Mouse (Mus musculus): ENCODE measurements around the gene Smug1.
A peak's percentile ranks its signal among the peaks of the same experiment; 100 is the strongest.

Gene Smug1

DNA sequence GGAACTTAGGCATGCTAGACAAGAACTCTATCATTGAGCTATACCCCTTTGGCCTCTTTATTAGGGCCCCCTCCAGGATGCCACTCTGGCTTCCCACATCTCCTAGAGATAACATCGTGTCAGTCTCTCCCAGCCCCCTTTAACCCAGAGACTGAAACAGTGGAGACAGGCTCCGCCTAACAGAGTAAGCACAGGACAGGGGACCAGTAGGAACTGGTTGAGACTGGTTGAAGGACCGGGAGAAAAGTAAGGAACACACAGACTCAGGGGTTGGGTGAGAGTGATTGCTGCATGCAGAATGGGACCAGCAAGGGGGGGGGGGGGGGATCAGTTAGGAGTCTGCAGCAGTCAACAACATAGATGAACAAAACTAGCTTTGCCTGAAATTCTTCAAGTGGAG, 22.7 kb downstream of the Smug1 start:
- no peak for DNase-seq

- DNase-seq = no peak
These were observed 31.4 kb downstream of the Smug1 start for GRCm38 (mm10) chr15:103135431-103135947.

- no peak for DNase-seq
These were observed 32.4 kb downstream of the Smug1 start for GRCm38 (mm10) chr15:103134277-103135086.

- DNase-seq = no peak
These were observed 33.1 kb downstream of the Smug1 start for GRCm38 (mm10) chr15:103133761-103134160.

GRCm38 (mm10) chr15:103130729-103131128, 36.2 kb downstream of the Smug1 start:
- no peak for DNase-seq

- DNase-seq = no peak
These were observed 37.6 kb downstream of the Smug1 start for GRCm38 (mm10) chr15:103129289-103129688.

GRCm38 (mm10) chr15:103128056-103128833, 38.6 kb downstream of the Smug1 start:
- DNase-seq = no peak

DNA sequence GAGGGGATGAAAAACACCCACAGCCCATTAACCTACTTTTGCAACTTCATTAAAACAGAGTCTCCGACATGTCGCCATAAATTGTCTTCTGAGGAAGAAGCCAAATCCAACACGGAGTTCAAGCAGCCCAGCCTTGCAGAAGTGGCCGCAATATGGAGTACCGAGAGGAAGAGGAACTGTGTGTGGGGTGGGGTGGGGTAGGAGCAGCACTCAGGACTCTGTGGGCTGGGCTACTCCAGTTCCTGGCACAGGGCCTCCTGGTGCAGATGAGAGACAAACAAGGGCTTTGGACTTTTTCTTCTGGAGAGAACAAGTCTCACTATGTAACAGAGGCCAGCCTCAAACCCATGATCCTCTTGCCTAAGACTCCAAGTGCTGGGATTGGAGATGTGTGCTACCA, 40.9 kb downstream of the Smug1 start:
- no peak for DNase-seq

DNA sequence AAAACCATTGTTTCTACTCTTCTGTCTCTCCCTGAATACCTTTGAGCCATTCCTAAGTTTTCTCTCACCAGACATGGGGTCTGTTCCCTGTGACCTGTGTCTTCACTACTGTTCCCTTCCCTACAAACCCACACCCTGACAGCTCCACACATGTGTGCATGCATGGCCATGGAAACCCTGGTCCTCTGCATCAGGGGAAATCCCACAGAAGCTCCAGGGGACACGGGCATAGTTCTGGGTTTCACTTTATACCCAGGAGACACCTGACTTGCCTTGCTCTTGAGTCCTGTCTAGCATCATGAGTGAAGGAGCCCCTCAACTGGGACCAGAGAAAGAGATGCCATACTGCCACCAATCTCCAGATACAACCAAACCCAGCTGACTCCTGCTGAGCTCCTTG, 42.6 kb downstream of the Smug1 start:
- DNase-seq = no peak

- DNase-seq = no peak
These were observed 43.5 kb downstream of the Smug1 start for GRCm38 (mm10) chr15:103123343-103123742.

DNA sequence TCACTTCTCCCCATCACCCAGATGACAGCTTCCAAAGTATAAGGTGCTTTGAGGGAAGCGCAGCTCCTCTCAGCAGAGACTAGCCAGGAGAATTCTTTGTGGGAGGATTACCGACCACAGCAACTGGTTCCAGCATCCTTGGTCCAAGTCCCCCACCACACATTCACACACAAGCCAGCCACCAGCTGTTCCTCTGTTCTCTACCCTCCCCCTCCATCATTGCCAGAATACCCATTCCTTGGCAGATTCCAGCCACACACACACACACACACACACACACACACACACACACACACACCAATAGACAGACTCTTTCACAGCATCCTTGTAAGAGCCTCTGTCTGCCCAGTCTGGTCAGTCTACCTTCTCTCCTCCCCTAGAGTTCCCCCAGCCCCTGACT, 44.5 kb downstream of the Smug1 start:
- no peak for DNase-seq

- peak; percentile 32 for DNase-seq
These were observed 45.5 kb downstream of the Smug1 start for GRCm38 (mm10) chr15:103121416-103121815.

- DNase-seq = no peak
These were observed 46.3 kb downstream of the Smug1 start for GRCm38 (mm10) chr15:103120594-103120993.

- DNase-seq = no peak
These were observed 51.2 kb downstream of the Smug1 start for GRCm38 (mm10) chr15:103115726-103116125.

DNA sequence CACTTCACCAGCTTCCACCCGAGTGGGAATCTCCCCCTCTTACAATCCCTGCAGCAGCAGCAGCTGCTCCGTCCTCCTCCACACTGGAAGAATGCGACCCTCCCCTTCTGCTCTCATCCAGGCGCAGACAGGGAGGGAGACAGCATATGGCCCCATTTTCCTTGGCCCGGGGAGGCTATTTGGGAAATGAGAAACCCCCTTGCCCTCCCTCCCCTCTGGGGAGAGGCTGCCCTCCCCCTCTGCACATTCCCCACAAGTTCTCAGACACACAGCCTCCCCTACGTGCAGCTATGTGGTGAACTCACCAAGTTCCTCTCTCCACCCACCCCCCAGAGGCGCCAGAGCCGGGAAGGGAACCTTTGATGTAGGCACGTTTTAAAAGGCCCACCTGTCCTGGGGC, 51.6 kb downstream of the Smug1 start:
- DNase-seq = no peak

- no peak for DNase-seq
These were observed 53.8 kb downstream of the Smug1 start for GRCm38 (mm10) chr15:103113077-103113476.

- DNase-seq = no peak
These were observed 54.6 kb downstream of the Smug1 start for GRCm38 (mm10) chr15:103112309-103112708.

DNA sequence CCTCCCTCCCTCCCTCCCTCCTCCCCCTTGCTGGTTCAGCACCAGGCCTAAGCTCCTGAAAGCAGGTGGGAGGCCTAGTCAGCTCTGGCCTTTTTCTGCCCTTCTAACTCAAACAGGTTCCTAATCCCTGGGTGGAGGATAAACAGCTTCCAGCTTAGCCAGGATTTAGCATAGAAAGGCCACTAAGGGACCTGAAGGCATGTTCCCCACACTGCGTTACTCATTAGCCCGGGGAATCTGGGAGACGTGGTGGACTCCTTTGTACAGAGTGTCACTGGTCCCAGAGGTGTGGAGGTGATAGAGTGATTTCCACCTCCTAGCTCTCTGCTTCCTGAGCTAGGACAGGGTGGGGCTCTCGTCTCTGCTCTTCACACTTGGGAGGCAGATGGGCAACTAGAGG, 57.0 kb downstream of the Smug1 start:
- DNase-seq = no peak

GRCm38 (mm10) chr15:103108066-103108676, 58.7 kb downstream of the Smug1 start:
- DNase-seq = no peak

DNA sequence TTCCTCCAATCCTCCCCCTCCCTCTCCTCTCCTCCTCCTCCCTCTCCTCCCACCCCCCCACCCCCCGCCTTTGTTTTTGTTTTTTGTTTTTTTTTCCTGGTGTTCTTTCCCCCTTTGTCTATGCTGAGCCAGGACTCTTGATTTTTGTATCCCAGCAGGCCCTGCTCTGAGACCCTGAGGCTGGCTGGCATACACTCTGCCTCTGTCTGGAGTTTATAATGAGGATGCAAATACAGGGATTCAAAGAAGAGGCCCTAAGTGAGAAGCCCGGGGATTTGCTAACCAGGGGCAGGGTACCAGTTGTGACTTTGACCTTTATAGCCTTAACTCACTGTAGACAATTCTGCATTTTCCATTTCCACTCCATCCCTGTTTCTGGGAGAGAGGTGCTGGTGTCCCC, 60.7 kb downstream of the Smug1 start:
- no peak for DNase-seq

Measured in right cerebral cortex, postnatal 14 days (tissue).